ENCODE assay signal across 24 mouse cellular contexts in the genomic region with DNA sequence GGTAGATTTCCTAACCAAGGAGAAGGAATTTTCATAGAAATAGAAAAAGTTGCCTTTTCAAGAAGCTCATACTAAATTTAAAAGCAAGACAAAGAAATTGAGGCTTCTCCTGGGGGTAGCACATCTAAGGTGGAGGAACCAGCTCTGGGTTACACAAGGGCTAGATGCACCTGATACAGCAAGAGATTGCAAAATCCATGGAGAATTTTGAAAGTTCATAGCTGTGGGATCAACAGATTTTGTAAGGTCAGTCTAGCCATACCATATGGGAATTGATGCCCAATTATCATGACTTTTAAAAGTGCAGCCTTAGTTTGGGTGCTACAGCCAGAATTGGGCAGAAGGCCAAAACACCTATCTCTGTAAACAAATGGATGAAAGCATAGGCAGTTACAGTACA. TPM values are rescaled to one million over a fixed set of nuclear protein-coding genes. Genes with fewer than 3 reads are reported as not detected.
"Had no signal": no experiment of that assay in that cellular context is flagged by ENCODE, and none has a peak within 500 bp of the region (broad histone marks: within the 10 kb centered on the region; RNA-seq: fewer than 3 reads in every experiment).

No protein-coding gene starts in this region.

- H3K4me1 ChIP-seq: neural tube, embryonic 13.5 days; neural tube, embryonic 15.5 days; stomach, embryonic 15.5 days had no signal

- H3K27ac ChIP-seq: neural tube, embryonic 13.5 days; neural tube, embryonic 15.5 days; stomach, embryonic 15.5 days; stomach, postnatal 0 days had no signal

- H3K36me3 ChIP-seq: neural tube, embryonic 13.5 days; neural tube, embryonic 15.5 days; stomach, embryonic 15.5 days had no signal

- H3K4me3 ChIP-seq: neural tube, embryonic 13.5 days; neural tube, embryonic 15.5 days; stomach, embryonic 15.5 days had no signal

- DNase-seq: retina, postnatal 1 day; right cerebral cortex, adult 18-20 months; right cerebral cortex, postnatal 14 days; right cerebral cortex, postnatal 25 days; right cerebral cortex, postnatal 4 days; spleen, adult 18-20 months; thymus, adult 18-20 months; thymus, adult 2 months; thymus, postnatal 14 days; thymus, postnatal 25 days; thymus, postnatal 36 days; thymus, postnatal 4 days had no signal

- H3K9me3 ChIP-seq: neural tube, embryonic 13.5 days; neural tube, embryonic 15.5 days; stomach, embryonic 15.5 days had no signal

- H3K9ac ChIP-seq: neural tube, embryonic 13.5 days; neural tube, embryonic 15.5 days; stomach, embryonic 15.5 days had no signal

- H3K4me2 ChIP-seq: neural tube, embryonic 13.5 days; neural tube, embryonic 15.5 days; stomach, embryonic 15.5 days had no signal

- H3K27me3 ChIP-seq: neural tube, embryonic 13.5 days; neural tube, embryonic 15.5 days; stomach, embryonic 15.5 days had no signal

RNA-seq across cellular contexts. Expression of a gene that starts 27.1 kb away (rescaled TPM):
- polyA plus RNA-seq: neural tube, embryonic 13.5 days; neural tube, embryonic 14.5 days; neural tube, embryonic 15.5 days; small intestine, adult 2 months; spleen, adult 2 months; stomach, embryonic 14.5 days; stomach, embryonic 15.5 days; stomach, embryonic 16.5 days; stomach, postnatal 0 days; testis, adult 2 months; thymus, adult 2 months; thymus, postnatal 0 days; urinary bladder, adult 2 months had no signal
